Mouse (Mus musculus): ENCODE data around the gene Irgc1.
"Not testable (repeated sequence)": the region's sequence is repeated elsewhere in the genome, so short reads cannot be mapped to it uniquely, and the experiment has no call there.

The Irgc1 gene

DNA sequence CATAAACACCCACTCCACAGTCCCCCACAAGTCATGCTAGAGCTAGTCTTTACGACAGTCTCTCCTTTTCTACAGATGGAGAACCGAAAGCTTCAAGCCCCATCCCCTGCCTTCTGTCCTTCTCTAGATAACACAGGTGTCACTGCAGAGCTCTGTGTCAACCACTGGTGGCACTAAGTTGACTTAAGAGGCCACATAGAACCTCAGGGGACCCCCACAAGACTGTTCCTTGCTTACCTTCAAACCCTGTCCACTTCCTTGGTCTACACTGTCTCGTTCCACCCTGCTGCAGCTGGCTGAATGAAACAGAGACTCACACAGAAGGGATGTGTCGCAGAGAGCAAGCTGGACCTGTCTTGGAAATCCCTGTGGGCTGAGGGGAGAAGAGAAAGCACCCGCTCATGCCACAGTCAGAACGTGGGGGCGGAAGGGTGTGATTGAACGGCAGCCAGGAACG, at the start of gene Irgc1:
Gene Irgc1, minus strand, starts transcription at position 443 of the 457 bp plus-strand sequence.
- DNase-seq (ENCODE audit: low spot score), result no peak

DNA sequence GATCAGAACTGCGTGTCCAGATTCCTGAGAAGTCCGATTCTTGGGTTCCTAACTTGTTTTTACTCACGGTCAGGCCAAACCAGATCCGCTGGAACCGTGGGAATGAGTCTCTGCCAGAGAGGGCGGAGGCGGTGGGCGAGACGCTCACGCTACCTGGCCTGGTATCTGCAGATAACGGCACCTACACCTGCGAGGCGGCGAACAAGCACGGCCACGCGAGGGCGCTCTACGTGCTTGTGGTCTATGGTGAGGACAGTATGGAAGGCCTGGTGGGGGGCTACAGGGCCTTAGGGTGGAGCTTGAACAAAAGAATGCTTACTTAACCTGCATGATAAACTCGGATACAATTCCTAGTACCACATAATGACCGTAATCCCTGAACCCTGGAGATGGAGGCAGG, 49.4 kb upstream of the Irgc1 start:
- DNase-seq (ENCODE audit: low spot score), result no peak

DNA sequence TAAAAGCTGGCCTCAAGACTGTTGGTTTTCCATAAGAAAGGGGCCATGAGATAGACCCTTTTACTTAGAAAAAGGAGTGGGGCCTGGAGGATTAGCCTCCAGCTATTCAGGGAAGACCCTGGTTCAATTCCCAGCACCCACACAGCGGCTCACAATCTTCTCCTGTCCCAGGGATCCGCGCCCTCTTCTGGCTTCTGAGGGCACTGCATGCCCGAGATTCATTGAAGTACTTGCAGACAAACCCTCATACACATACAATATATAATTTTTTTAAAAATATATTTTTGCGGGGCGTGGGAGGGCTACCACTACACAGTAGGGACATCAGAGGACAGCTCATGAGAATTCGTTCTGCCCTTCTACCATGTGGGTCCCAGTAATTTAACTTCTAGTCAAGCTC, 48.8 kb upstream of the Irgc1 start:
- peak; percentile 46 for DNase-seq (ENCODE audit: low spot score)

DNA sequence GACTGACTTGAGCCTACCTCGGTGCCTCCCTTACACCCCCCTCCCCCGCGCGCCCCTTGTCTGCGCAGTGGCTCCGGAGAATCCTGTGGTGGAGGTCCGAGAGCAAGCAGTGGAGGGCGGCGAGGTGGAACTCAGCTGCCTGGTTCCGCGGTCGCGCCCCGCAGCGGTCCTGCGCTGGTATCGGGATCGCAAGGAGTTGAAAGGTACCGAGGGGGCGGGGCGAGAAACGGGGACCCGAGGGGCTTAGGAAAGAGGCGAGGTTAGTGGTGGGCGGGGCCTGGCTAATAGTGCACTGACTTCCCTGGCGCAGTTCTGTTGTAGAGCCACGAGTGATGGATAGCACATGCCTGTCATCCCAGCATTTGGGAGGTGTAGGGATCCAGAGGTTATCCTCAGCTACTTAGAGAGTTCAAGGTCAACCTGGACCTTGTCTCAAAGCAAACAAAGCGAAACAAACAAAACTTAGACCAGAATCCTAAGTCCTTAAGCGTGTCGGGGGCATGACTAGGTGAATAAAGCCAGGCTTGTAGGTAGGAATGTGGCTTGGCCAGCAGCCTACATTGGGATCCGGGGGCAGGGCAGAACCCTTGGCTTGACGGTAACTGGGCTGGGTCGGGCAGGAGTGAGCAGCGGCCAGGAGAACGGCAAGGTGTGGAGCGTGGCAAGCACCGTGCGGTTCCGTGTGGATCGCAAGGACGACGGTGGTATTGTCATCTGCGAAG, 47.9 kb upstream of the Irgc1 start:
- DNase-seq (ENCODE audit: low spot score), result no peak

DNA sequence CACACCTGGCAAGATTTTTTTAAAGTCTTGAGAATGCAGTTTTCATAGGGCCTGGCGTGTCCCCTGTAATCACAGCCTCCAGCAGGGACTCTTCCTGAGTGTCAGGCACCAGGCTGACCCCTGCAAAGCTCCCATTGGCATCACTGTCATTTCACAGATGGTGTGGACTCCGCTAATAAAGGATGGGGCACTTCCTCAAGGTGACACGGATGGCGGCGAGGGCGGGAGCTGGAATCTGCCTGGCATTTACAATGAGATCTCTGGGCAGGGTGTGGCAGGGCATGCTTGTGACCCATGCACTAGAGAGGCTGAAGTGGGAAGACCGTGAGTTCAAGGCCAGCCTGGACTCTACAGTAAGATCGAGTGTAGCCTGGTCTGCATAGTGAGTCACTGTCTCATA, 36.2 kb upstream of the Irgc1 start:
- DNase-seq (ENCODE audit: low spot score), result no peak

DNA sequence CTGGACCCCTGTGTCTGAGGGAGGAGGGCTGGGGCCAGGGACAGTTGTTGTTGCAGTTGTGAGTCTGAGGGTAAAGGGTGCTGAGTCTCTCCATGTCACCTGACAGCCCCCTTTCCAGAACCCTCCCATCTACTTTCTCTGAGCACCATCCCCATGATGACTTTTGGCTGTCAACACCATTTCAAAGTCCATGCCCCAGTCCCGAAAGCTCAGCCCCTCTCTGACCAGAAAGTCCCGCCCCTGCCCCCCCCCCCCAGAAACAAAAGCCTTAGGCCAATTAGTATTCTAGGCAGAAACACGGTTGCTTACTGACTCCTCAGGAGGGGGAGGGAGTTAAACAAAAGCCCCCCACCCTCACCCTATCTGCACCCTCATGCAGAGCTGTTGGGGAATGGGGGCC, 35.3 kb upstream of the Irgc1 start:
- no peak for DNase-seq (ENCODE audit: low spot score)

DNA sequence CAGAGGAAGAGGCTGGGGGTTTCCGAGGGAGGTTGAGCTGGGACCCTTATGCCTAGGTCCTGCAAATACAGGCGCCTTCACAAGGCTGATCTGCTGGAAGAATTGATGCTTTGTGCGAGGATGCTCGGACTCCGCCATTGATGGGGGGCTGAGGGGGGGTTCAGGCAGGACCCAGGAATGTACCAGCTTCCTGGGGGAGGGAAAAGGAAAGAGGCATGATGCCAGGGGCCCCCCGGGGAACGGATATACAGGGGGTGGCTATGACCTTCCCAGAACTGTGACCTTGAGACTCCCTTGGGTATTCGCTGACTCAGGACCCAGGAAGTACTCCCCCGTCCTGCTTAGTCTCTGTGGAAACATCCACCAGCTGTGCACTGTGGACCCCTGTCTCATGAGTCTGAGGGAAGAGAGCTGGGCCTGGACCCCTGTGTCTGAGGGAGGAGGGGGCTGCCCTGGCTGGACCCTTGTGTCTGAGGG, 34.6 kb upstream of the Irgc1 start:
- DNase-seq (ENCODE audit: low spot score), result no peak

DNA sequence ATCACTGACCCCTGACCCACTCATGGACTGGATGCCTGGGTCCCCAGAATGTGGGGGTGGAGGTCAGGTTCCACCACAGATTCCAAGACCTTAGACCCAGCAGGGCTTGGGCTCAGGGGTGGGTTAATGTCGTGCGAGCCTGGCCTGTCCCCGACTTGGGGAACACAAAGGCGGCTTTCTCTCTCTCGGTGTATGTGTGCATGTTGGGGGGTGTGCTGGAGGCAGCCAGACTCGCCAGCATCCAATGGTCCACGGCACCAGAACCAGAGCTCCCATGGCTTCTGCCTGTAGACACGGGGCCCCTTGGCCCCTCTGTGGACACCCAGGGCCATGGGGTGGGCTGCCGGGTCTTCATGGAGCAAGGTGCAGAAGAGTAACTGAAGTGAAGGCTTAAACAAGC, 33.4 kb upstream of the Irgc1 start:
- DNase-seq (ENCODE audit: low spot score), result no peak

DNA sequence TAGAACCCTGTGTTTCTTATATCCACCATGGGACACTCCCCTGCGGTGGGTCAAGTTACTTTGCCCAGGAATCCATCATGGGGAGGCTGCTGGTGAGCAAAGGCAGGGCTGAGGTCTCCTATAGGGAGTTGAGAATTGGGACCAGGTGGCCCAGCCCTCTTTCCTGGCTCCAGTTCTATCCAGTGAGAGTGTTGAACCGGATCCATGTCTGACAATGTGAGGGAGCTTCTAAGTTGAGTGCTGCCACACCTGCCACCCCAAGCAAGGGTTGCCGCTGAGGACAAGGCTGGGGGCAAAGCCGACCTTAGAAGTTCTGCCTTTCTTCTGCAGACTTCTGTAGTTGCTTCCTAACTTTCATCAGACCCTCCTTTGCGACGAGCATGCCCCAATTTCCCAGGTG, 31.2 kb upstream of the Irgc1 start:
- DNase-seq (ENCODE audit: low spot score), result not testable (repeated sequence)

DNA sequence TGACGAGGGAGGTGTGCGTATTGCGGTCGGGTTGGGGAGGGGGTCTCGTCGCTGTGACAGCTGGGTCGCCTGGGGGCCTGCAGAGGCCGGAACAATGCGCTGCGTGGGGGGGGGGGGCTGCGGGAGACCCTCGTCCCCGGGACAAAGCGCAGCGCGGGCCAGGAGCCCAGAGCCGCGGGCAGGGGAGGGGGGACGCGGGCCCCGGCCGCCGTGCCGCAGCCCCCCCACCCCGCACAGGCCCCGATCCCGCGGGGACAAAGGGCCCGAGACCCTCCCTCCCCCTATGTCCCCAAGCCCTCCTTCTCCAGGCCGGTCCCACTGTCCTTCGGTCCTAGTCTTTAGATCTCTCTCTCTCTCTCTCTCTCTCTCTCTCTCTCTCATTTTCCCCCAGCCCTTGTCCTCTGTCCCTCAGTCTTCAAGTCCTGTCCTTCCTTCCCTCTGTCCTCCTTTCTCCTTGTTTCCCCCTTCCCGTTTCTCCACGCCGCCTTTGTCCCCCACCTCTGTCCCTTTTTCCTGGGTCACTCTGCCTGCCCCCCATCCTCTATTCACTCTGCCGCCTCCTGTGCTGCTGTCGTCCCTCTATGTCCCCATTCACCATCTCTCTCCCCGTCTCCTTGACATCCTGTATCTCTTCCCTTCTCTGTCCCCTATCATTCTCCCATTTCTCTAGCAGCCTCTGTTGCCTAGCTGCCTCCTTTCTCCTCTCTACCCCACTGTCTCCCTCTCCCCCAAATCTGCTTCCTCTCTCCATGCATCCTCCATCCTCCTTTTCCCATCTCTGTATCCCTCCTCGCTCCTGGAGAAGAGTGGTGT, 30.3 kb upstream of the Irgc1 start:
- no peak for DNase-seq (ENCODE audit: low spot score)

DNA sequence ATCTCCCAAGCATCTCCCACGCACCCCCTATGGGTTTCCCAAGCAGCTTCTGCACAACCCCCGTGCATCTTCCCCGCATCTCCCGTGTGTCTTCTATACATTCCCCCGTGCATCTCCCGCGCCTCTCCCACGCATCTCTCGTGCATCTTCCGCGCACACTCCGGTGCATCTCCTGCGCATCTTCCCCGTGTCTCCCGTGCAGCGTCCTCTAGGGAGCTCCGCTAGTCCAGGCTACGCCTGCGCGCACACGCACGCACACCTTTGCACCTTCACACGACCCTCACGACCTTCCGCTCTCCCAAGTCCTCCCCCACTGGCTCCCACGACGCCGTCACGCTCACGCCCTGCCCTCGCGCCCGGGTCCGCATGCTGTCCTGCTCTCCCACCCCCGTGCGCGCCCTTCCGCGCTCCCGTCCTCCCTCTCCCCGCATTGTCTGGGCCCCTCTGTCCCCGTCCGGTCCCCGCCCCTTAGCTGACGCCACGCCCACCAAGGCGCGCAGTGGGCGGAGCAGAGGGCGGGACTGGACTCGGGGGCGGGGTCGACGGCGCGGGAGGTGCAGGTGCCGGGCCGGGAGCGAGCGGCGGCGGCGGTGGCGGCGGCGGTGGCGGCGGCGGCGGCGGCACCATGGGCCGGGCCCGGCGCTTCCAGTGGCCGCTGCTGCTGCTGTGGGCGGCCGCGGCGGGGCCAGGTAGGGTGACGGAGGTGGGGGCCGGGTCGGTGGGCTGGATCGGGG, 29.5 kb upstream of the Irgc1 start, which contains the start of gene Cadm4:
Gene Cadm4, plus strand, starts transcription at position 550 of the 734 bp plus-strand sequence.
- peak; percentile 63 for DNase-seq (ENCODE audit: low spot score)

DNA sequence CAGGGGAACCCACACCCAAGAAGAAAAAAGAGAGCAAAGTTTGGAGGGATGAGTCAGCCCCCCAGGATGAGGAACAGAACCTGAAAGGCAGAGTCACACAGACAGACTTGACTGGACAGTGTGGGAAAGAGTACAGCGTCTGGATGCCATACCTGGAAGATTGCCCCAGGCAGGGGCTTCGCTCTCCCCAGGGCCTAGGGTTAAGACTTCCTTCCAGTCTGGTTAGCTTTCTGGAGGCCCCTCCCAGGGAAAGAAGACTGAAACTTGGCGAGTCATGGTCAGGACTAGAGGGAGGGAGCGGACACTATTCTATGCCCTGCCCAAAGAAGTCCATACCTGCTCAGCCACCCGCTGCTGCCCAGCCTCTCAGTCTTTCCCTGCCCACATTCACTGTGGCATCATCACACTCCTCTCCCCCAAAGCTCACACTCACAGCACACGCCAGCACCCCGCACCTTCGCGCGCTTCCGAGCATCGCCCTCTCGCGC, 28.9 kb upstream of the Irgc1 start:
- DNase-seq (ENCODE audit: low spot score), result no peak

DNA sequence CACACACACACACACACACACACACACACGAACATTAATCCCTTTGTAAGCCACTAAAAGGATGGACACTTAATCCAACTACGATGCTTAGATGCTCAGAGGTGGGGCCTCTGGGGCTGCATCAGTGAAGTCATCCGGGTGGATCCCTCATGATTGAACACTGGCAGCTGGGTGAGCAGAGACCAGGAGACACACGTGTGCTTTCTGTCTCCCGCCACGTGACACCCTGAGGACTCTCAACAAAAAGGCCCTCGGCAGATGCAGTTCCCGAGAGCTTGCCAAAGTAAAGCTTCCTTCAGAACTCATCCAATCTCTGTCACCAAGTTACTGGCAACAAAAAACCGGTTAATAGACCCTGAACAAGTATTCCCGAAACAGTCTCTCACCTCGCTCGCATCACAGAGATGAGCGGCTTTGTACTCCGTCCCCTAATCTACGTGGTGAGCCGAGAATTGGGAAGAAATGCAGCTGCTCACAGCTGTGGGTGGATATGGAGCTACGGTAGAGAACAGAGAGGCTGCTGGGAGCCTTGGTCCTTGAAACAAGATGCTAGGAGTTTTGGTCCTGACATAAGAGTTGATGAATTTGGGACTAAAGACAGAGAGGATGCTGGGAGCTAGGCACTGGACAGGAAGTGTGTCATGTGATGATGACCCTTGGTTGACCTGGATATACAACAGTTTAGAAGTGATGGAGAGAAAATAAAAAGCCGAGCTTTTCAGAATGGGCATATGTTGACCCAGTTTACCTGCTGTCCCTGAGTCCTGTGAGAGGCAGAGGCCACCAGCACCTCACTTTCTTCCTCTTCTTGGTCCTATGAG, 28.2 kb upstream of the Irgc1 start:
- DNase-seq (ENCODE audit: low spot score), result no peak

DNA sequence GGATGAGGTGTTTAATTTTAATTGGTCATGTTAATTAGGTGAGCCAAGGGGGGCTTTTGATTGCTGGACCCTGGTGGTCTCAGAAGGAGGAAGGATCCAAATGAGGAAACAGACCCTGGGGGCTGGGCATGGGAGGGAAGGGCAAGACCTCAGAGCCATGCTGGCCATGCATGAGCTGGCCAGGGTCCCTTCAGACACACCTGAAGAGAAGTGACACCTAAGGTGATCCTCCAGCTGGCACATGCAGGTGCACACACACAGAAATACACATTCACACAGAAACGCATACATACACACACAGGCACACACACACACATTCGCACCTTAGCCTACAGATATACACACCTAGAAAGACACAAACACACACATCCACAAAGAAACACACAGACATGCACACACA, 27.6 kb upstream of the Irgc1 start:
- DNase-seq (ENCODE audit: low spot score), result no peak

DNA sequence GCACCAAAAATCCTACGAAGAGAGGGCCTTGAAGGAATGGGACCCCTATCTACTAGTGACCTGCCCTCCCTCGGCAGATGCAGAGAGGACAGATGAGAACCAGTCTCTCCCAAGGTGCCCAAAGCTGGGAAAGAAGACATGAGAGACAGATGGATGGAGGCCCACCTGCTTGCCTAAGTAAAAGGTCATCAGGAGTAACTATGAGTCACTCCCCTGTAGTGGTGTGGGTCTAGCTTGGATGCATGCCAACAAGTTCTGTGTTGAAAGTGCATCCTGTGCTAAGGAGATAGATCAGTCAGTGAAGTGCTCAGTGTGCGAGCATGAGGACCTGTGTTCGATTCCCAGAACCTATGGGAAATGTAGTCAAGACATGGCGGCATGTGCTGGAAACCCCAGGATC, 26.8 kb upstream of the Irgc1 start:
- DNase-seq (ENCODE audit: low spot score), result no peak

DNA sequence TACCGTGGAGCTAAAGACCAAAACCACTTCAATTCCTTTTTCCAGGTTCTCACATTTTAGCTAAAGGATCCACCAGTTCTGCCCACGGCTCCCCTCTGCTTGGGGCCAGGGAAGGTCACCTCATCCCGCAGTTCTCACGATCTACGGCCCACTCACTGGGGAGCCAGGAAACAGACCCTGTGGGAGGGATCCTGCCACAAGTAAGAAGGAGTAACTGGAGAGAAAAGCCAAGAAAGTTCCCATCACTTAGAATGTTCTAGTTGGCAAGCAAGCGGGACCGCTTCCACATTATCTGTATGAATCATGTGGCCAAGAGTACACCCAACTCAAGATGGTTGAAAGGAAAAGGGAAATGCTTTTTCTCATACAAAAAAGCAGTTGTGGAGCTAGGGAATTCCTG, 24.8 kb upstream of the Irgc1 start:
- DNase-seq (ENCODE audit: low spot score), result no peak

DNA sequence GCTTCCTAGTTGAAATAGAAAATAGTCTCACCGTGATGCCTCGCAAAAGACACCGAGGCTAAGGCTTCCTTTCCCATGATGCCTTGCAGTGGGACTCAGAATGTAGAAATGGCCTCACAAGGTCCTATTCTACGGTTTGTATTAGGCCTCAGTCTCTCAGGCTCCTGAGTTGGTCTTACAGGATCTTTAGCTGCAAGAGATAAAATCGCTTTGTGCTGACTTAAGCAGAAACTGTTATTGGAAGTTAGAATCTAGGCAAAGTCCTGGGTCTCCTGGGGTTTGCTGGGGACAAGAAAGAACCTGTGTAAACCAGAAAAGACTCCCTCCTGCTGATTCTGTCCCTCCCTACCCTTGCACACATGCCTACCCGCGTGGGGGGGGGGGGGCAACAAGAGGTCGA, 24.2 kb upstream of the Irgc1 start:
- DNase-seq (ENCODE audit: low spot score), result no peak

DNA sequence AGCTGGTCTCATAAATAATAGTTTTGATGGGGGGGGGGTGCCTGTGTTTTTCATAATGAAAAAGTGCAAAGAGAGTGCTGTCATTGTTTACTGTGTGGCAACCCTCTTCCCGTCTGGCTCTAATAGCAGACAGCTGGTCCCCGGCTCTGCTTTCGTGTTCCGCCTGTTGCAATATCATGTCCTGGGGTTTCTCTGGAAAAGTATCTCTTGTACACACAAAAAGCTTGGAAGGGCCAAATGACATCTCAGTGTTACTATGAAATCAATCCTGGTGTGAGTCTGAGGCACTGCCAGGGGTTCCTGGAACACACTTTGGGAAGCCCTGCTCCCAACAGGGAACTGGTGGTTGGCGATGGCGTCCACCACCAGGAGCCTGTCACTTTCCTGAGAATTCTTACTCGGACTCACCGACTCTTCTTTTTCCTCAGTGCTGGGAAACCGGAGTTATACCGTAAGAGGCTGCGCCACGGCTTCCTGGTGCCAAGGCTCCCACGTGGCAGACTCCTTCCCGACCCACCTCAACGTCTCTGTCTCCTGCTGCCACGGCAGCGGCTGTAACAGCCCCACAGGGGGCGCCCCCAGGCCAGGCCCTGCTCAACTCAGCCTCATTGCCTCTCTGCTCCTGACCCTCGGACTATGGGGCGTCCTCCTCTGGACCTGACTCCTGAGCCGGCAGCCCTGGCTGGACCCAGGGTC, 22.9 kb upstream of the Irgc1 start:
- DNase-seq (ENCODE audit: low spot score), result no peak

DNA sequence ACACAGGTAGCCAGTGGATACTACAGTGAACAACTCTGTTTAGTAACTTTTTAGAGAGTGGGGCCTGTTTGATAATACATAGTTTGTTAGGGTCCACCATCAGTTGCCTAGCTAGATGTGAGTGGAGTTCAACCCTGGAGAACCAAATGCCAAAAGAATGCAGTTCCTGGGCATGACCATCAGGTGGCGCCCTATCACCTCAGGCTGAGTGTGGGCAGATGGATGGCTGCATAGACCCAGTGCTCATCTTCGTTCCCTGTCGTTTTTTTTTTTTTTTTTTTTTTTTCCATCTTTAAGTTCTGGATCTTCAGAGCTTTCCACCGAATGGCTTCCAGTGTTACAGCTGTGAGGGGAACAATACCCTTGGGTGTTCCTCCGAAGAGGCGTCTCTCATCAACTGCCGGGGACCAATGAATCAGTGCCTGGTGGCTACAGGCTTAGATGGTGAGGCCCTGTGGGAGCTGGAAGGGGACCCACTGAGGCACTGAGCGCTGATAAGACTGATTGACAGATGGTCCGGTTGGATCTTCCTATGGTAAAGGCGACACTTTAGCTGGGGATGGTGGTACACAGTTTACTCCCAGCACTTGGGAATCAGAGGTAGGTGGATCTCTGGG, 21.9 kb upstream of the Irgc1 start:
- peak; percentile 47 for DNase-seq (ENCODE audit: low spot score)

DNA sequence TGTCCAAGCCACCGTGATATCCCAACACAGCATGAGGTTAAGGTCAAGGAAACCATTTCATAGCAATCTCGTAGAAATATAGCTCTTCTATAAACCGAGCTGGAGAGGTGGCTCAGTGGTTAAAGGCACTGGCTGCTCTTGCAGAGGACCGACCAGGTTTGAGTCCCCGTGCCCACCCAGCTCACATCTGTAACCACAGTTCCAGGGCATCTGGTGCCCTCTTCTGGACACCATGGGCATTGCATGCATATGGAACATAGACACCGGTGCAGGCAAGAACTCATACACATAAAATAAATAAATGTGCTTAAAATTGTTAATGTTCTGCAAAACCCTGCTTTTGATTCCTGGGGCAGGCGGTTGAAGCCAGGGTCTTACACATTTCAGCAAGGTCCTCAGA, 20.8 kb upstream of the Irgc1 start:
- peak; percentile 46 for DNase-seq (ENCODE audit: low spot score)

Data from c-Kit-positive CD71-positive TER-119-positive erythroid progenitor cells, embryonic 14.5 days (primary cell).